Mouse (Mus musculus): ENCODE measurements at regions not wholly inside any gene's neighbourhood (a gene's known extent, or its start where the extent isn't known, plus 50 kb on each side); places are given as distances from the start of the nearest gene placed in this dataset.

GRCm38 (mm10) chr14:36731095-36731494, 237.5 kb downstream of the Ccser2 start:
- H3K27ac ChIP-seq (ENCODE audit: insufficient read depth, low read depth, low read length), result no peak overlapping the region
- WGBS, result 85% methylated on average over 8 of the region's 8 CpGs
- no peak for TF ChIP-seq POLR2A (IDR thresholded peaks at IDR 0.05; ENCODE audit: insufficient read depth, low read depth, low read length)
- no peak for TF ChIP-seq CTCF (IDR thresholded peaks at IDR 0.05; ENCODE audit: insufficient read depth, low read depth, low read length)

GRCm38 (mm10) chr14:36726092-36726491, 242.5 kb downstream of the Ccser2 start:
- Histone ChIP-seq H3K27ac (ENCODE audit: insufficient read depth, low read depth, low read length) (no peak overlapping the region), H3K4me3 (ENCODE audit: insufficient read depth, low read depth, low read length) (no peak overlapping the region), H3K4me1 (ENCODE audit: control insufficient read depth, insufficient read depth, low read length) (no peaks in the 10 kb centered on the region)
- WGBS, result 89% methylated on average over 6 of the region's 6 CpGs
- TF ChIP-seq CTCF (IDR thresholded peaks at IDR 0.05; ENCODE audit: insufficient read depth, low read depth, low read length), result no peak
- no peak for TF ChIP-seq POLR2A (IDR thresholded peaks at IDR 0.05; ENCODE audit: insufficient read depth, low read depth, low read length)

More at GRCm38 (mm10) chr14:36731095-36731494, 237.5 kb downstream of the Ccser2 start:
- H3K4me3 ChIP-seq (ENCODE audit: insufficient read depth, low read depth, low read length), result no peak overlapping the region
- H3K4me1 ChIP-seq (ENCODE audit: control insufficient read depth, insufficient read depth, low read length), result no peaks in the 10 kb centered on the region

DNA sequence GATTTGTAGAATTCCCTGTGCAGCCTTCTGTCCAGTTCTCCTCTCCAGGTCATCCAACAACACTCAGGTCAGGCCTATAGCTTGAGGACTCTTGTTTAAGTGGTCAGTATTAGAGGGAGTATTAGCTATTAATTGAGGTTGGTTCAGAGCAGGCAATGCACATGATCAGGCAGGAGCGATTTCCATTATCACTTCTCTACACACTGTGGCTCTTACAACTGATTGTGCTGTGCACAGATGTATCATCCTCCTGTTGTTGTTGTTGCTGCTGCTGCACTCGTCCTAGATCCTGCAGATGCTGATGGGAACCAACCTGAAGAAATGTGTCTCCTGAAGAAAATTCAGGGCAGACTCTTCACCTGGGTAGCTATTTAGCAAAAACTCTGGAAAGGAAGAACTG, 252.9 kb downstream of the Ccser2 start:
- WGBS, result 88% methylated on average over 2 of the region's 2 CpGs
- H3K27ac ChIP-seq (ENCODE audit: insufficient read depth, low read depth, low read length), result no peak overlapping the region
- TF ChIP-seq CTCF (IDR thresholded peaks at IDR 0.05; ENCODE audit: insufficient read depth, low read depth, low read length) (no peak), POLR2A (IDR thresholded peaks at IDR 0.05; ENCODE audit: insufficient read depth, low read depth, low read length) (no peak)
- H3K4me3 ChIP-seq (ENCODE audit: insufficient read depth, low read depth, low read length), result no peak overlapping the region
- no peaks in the 10 kb centered on the region for H3K4me1 ChIP-seq (ENCODE audit: control insufficient read depth, insufficient read depth, low read length)

DNA sequence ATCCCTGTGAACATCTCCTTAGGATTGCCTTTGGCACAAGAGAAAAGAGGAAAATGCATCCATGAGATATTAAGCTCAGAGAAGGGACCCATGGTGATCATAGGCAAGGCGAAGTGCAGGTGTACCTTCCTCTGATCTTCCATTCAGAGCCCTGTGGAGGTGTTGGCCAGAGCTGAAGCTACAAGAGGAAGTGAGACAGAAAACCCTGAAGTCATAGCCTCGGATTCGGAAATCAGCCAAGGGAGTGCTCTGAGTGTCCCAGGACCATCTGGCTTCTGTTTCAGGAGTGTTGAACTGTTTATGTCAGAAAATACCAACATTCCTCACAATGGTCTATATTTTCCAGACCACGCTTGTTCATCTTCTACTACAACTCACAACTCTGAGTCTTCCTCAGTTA, 271.6 kb downstream of the Ccser2 start:
- Histone ChIP-seq H3K4me3 (ENCODE audit: insufficient read depth, low read depth, low read length) (no peak overlapping the region), H3K27ac (ENCODE audit: insufficient read depth, low read depth, low read length) (no peak overlapping the region), H3K4me1 (ENCODE audit: control insufficient read depth, insufficient read depth, low read length) (no peaks in the 10 kb centered on the region)
- 93% methylated on average over 4 of the region's 4 CpGs for WGBS
- TF ChIP-seq CTCF (IDR thresholded peaks at IDR 0.05; ENCODE audit: insufficient read depth, low read depth, low read length) (no peak), POLR2A (IDR thresholded peaks at IDR 0.05; ENCODE audit: insufficient read depth, low read depth, low read length) (no peak)

- no peak overlapping the region for H3K27ac ChIP-seq (ENCODE audit: insufficient read depth, low read depth, low read length)
- no peaks in the 10 kb centered on the region for H3K4me1 ChIP-seq (ENCODE audit: control insufficient read depth, insufficient read depth, low read length)
- no peak overlapping the region for H3K4me3 ChIP-seq (ENCODE audit: insufficient read depth, low read depth, low read length)
- TF ChIP-seq CTCF (IDR thresholded peaks at IDR 0.05; ENCODE audit: insufficient read depth, low read depth, low read length), result no peak
- no peak for TF ChIP-seq POLR2A (IDR thresholded peaks at IDR 0.05; ENCODE audit: insufficient read depth, low read depth, low read length)
Observed at GRCm38 (mm10) chr14:36691958-36692357, 276.6 kb downstream of the Ccser2 start.

DNA sequence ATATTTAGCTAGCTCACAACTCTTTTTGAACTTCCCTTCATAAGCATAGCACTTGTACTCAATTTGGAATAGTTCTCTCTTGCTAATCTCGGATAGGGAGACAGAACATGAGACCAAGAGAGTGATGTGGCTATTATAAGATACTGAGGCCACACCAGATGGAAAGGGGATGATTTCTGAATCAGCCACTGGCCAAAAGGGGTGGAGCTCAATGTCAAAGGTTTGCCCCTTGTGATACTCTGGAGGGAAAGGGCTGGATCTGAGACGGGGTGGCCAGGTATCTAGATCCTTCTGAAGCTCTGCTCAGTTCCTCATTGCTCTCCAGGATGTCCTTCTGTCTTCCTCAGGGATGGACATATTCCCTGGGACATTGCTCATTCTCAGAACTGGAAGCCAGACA, 277.6 kb downstream of the Ccser2 start:
- no peaks in the 10 kb centered on the region for H3K4me1 ChIP-seq (ENCODE audit: control insufficient read depth, insufficient read depth, low read length)
- no peak overlapping the region for H3K27ac ChIP-seq (ENCODE audit: insufficient read depth, low read depth, low read length)
- no peak overlapping the region for H3K4me3 ChIP-seq (ENCODE audit: insufficient read depth, low read depth, low read length)
- no peak for TF ChIP-seq CTCF (IDR thresholded peaks at IDR 0.05; ENCODE audit: insufficient read depth, low read depth, low read length)
- no peak for TF ChIP-seq POLR2A (IDR thresholded peaks at IDR 0.05; ENCODE audit: insufficient read depth, low read depth, low read length)
- WGBS, result 79% methylated on average over 2 of the region's 2 CpGs

DNA sequence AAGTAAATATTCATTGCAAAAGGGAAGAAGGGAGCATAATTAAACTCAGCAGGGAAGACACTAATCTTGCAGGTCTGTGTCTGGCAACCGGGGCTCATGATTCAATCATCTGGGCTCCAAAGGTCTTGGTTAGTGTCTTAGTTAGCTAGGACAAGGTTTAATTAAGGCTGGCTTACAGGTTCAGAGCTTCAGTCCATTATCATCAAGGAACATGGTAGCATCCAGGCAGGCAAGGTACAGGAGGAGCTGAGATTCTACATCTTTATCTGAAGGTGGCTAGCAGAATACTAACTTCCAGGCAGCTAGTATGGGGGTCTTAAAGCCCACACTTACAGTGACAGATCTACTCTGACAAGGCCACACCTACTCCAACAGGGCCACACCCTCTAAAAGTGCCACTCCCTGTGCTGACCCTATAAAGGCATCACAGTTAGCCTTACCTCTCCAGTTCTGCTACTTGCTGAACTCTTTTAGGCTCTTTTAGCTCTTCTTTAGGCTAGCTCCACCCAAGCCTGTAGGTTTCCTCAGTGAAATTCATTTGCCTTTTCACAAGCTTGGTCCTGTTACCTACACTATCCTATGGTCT, 309.8 kb downstream of the Ccser2 start:
- no peaks in the 10 kb centered on the region for H3K4me1 ChIP-seq (ENCODE audit: control insufficient read depth, insufficient read depth, low read length)
- TF ChIP-seq POLR2A (IDR thresholded peaks at IDR 0.05; ENCODE audit: insufficient read depth, low read depth, low read length) (no peak), CTCF (IDR thresholded peaks at IDR 0.05; ENCODE audit: insufficient read depth, low read depth, low read length) (no peak)
- 75% methylated on average over 1 of the region's 1 CpGs for WGBS
- H3K4me3 ChIP-seq (ENCODE audit: insufficient read depth, low read depth, low read length), result no peak overlapping the region
- H3K27ac ChIP-seq (ENCODE audit: insufficient read depth, low read depth, low read length), result no peak overlapping the region

DNA sequence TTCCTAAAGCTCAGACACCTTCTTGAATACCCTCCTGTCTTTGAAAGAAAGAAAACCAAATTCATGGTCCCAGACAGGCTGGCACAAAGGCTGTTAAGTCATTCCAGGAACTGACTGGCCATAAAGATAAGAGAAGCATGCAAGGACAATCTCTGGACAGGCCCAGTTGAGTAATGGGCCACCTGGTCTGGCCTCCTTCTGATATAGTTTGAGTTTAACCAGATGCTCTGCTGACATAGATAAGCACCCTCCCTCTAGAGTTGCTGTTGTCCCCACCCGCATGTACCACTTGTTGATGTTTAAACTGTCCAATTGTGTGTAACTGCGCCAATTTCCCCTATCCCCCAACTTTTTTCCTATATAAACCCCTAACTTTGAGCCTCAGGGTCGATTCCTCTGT, 310.4 kb downstream of the Ccser2 start:
- H3K27ac ChIP-seq (ENCODE audit: insufficient read depth, low read depth, low read length), result no peak overlapping the region
- no peaks in the 10 kb centered on the region for H3K4me1 ChIP-seq (ENCODE audit: control insufficient read depth, insufficient read depth, low read length)
- WGBS, result 78% methylated on average over 3 of the region's 3 CpGs
- TF ChIP-seq POLR2A (IDR thresholded peaks at IDR 0.05; ENCODE audit: insufficient read depth, low read depth, low read length) (no peak), CTCF (IDR thresholded peaks at IDR 0.05; ENCODE audit: insufficient read depth, low read depth, low read length) (no peak)
- H3K4me3 ChIP-seq (ENCODE audit: insufficient read depth, low read depth, low read length), result no peak overlapping the region

DNA sequence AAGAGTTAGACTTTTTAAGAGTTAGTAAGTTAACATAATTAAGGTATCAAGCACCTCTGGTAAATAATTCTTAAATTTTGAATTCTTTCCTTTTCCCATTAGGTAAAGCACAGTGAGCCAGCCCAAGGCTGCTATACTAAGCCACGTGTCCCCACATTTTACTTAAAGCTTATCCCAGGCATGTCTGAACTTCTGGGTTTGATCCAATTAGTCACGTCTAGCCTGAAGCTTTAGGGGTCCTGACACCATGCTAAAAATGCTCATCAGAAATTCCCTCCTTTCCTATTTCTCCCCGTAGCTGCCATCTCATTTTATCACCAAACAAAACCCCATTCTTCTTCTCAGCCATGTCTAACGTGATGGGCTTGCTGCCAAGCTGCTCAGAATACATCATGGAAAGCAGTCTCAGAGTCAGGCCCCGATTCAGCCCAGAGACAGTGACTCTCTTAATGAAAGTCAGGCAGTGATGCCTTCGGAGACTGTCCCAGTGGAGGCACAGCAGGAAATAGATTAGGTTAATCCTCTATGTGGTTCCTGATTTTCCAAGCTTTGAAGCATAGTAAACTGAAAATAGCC, 315.5 kb downstream of the Ccser2 start:
- H3K4me3 ChIP-seq (ENCODE audit: insufficient read depth, low read depth, low read length), result no peak overlapping the region
- no peaks in the 10 kb centered on the region for H3K4me1 ChIP-seq (ENCODE audit: control insufficient read depth, insufficient read depth, low read length)
- no peak overlapping the region for H3K27ac ChIP-seq (ENCODE audit: insufficient read depth, low read depth, low read length)
- no peak for TF ChIP-seq POLR2A (IDR thresholded peaks at IDR 0.05; ENCODE audit: insufficient read depth, low read depth, low read length)
- TF ChIP-seq CTCF (IDR thresholded peaks at IDR 0.05; ENCODE audit: insufficient read depth, low read depth, low read length), result no peak
- 50% methylated on average over 6 of the region's 6 CpGs for WGBS
